Mouse (Mus musculus) forebrain, embryonic 13.5 days (tissue): Measurements from ENCODE around the gene Gm10024. TPM values are rescaled to one million over a fixed set of nuclear protein-coding genes. Genes with fewer than 3 reads are reported as not detected.
A peak's percentile ranks its signal among the peaks of the same experiment; 100 is the strongest.
"Not testable (repeated sequence)": the region's sequence is repeated elsewhere in the genome, so short reads cannot be mapped to it uniquely, and the experiment has no call there.

Source experiments
- ATAC-seq: fragments of 200-750 bp; cut with Nextera tagmentation; 2 replicates; pipeline ENCODE4 v1.8.0; 2017
- H3K27ac ChIP-seq: fragments of 300-500 bp; sonication (generic); 2 replicates; pipeline ENCODE4 v1.5.1; 2015; ENCODE audit warnings: inconsistent platforms, mild to moderate bottlenecking, moderate library complexity
- H3K27me3 ChIP-seq: fragments of 300-500 bp; sonication (generic); 2 replicates; pipeline ENCODE4 v1.6.1; 2015; ENCODE audit warnings: mild to moderate bottlenecking, inconsistent platforms
- H3K36me3 ChIP-seq: fragments of 300-500 bp; sonication (generic); 2 replicates; pipeline ENCODE4 v1.6.1; 2015; ENCODE audit warnings: mild to moderate bottlenecking, inconsistent platforms; ENCODE audit not compliant: poor library complexity, severe bottlenecking
- H3K4me1 ChIP-seq: fragments of 300-500 bp; sonication (generic); 2 replicates; pipeline ENCODE4 v1.6.1; 2015; ENCODE audit warnings: inconsistent platforms
- H3K4me2 ChIP-seq: fragments of 300-500 bp; sonication (generic); 2 replicates; pipeline ENCODE4 v1.6.1; 2015; ENCODE audit warnings: inconsistent platforms, mild to moderate bottlenecking, moderate library complexity
- H3K4me3 ChIP-seq: fragments of 300-500 bp; sonication (generic); 2 replicates; pipeline ENCODE4 v1.5.1; 2015; ENCODE audit warnings: mild to moderate bottlenecking, inconsistent platforms
- H3K9ac ChIP-seq: fragments of 300-500 bp; sonication (generic); 2 replicates; pipeline ENCODE4 v1.6.1; 2015; ENCODE audit warnings: mild to moderate bottlenecking, inconsistent platforms
- H3K9me3 ChIP-seq: fragments of 300-500 bp; sonication (generic); replicated peaks from 2 replicates; pipeline ENCODE4 v1.6.1; 2016; ENCODE audit warnings: inconsistent platforms
- WGBS: fragments of 180-500 bp; shearing (Covaris S2); methylation state at CpG from one replicate; pipeline ENCODE4 v1.1.7; 2015; 5-methylcytosine and 5-hydroxymethylcytosine counted together
- polyA plus RNA-seq: library from polyadenylated mRNA; unstranded; fragments of >200 nt; fragmentation: Nextera tagmentation; extraction: Ambion mirVana; gene quantifications from 2 replicates; pipeline ENCODE4 v1.2.1, GENCODE M21; 2015

The Gm10024 gene
- not detected in 2 replicates for polyA plus RNA-seq

- not testable (repeated sequence) for H3K4me1 ChIP-seq, H3K9ac ChIP-seq, H3K4me2 ChIP-seq, H3K27me3 ChIP-seq, ATAC-seq, H3K27ac ChIP-seq, H3K4me3 ChIP-seq, H3K36me3 ChIP-seq
- H3K9me3 ChIP-seq: peaks cover 11% of the 10 kb centered on the region
These were observed at the start of gene Gm10024 for GRCm38 (mm10) chr10:77711157-77711556. Gm10024 (plus strand) TSS chr10:77711457.

DNA sequence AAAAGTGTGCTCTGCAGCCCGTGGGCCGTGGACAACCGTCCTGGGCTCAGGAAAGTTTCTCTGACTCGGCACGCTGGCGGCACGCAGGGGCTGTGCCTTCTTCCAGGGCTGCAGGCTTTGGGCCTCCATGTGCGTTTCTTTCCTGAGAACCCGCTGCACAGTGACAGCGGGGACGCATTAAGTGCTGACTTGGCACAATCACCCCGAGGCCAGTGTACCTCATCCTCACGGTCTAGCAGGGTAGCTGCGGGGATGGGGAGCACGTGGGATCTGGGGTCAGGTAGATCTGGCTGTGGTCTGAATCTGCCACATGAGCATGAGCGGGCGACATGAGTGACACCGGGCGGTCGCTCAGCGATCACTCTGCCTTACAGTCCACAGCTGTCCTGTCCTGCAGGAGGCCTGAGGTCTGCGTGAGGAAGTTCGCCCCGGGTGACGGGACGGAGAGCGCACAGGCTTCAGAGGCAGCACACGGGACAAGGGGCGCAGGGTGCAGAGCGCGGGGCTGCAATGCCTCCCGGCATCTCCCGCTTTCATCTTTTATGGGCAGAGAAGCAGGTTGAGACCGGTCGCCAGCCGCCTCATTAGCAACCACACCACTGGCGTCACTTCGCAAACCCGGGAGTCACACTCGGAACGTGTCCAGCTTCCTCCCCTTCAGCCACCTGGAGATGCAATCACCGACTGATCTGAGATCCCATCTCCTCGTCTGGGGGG lies 47.1 kb upstream of the Gm10024 start:
- 64% methylated on average over 43 of the region's 43 CpGs for WGBS

GRCm38 (mm10) chr10:77666342-77666741 lies 44.9 kb upstream of the Gm10024 start:
- ATAC-seq: no peak
- Histone ChIP-seq H3K4me2 (no peak overlapping the region), H3K36me3 (no peaks in the 10 kb centered on the region), H3K27ac (no peak overlapping the region), H3K27me3 (no peaks in the 10 kb centered on the region), H3K9me3 (no peaks in the 10 kb centered on the region), H3K4me1 (no peaks in the 10 kb centered on the region), H3K9ac (no peak overlapping the region), H3K4me3 (no peak overlapping the region)
- WGBS: 85% methylated on average over 8 of the region's 8 CpGs

More for the DNA sequence above, 47.1 kb upstream of the Gm10024 start:
- no peak overlapping the region for H3K4me3 ChIP-seq
- no peak for ATAC-seq
- no peak overlapping the region; the same call in 1 of the 2 replicates for H3K4me2 ChIP-seq
- H3K27ac ChIP-seq: no peak overlapping the region
- H3K9ac ChIP-seq: no peak overlapping the region
- H3K9me3 ChIP-seq: no peaks in the 10 kb centered on the region
- H3K4me1 ChIP-seq: no peaks in the 10 kb centered on the region
- no peaks in the 10 kb centered on the region for H3K27me3 ChIP-seq
- H3K36me3 ChIP-seq: no peaks in the 10 kb centered on the region

- no peaks in the 10 kb centered on the region for H3K9me3 ChIP-seq
- no peak overlapping the region for H3K4me3 ChIP-seq
- H3K9ac ChIP-seq: no peak overlapping the region
- no peaks in the 10 kb centered on the region for H3K4me1 ChIP-seq
- H3K4me2 ChIP-seq: no peak overlapping the region
- WGBS: 88% methylated on average over 4 of the region's 4 CpGs
- H3K36me3 ChIP-seq: no peaks in the 10 kb centered on the region
- H3K27me3 ChIP-seq: no peaks in the 10 kb centered on the region
- H3K27ac ChIP-seq: no peak overlapping the region
- ATAC-seq: no peak
These were observed 43.9 kb upstream of the Gm10024 start for GRCm38 (mm10) chr10:77667402-77667801.

DNA sequence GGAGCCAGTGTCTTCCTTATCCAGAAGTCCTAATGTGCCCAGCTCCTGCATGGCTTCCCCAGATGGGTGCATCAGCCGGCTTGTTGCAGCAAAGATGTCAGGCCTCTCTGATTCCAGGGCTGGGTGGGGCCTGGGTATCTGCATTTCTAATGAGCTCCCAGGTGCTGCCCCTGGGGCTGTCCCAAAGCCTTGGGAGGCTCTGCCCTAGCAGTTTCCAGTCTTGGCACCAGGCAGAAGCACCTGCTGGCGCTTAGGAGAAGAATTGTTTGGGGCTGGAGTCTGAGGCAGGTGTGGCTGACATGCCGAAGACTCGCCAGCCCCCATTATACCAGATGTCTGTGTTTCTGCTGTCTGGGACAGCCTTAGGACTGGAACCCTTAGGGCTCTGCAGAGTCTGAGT lies 40.5 kb upstream of the Gm10024 start:
- no peaks in the 10 kb centered on the region for H3K9me3 ChIP-seq
- H3K4me3 ChIP-seq: no peak overlapping the region
- H3K4me2 ChIP-seq: no peak overlapping the region
- ATAC-seq: no peak
- H3K4me1 ChIP-seq: no peaks in the 10 kb centered on the region
- H3K27me3 ChIP-seq: peaks cover under 1% of the 10 kb centered on the region; the same call in 1 of the 2 replicates
- H3K9ac ChIP-seq: no peak overlapping the region
- 89% methylated on average over 4 of the region's 4 CpGs for WGBS
- H3K27ac ChIP-seq: no peak overlapping the region
- no peaks in the 10 kb centered on the region for H3K36me3 ChIP-seq

DNA sequence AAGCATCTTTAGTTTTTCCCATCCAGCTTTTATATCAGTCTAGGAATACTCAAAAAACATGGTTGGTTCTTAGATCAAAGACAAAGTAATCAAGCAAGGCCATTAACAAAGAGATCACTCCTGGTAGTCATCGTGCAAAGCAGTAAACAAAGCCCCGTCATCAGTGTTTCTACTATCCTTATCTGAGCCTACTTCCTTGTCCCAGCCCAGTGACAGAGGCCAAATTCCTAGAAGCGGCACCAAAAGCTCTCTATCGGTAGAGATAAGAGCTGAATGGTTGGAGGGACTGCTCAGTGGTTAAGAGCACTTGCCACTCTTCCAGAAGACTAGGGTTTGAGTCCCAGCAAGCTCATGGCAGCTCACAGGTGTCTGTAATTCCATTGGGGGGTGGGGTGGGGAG lies 39.7 kb upstream of the Gm10024 start:
- Histone ChIP-seq H3K4me1 (no peaks in the 10 kb centered on the region), H3K27ac (no peak overlapping the region), H3K9me3 (no peaks in the 10 kb centered on the region), H3K27me3 (peaks cover 4% of the 10 kb centered on the region), H3K4me2 (no peak overlapping the region), H3K36me3 (no peaks in the 10 kb centered on the region), H3K9ac (no peak overlapping the region), H3K4me3 (no peak overlapping the region)
- WGBS: 88% methylated on average over 4 of the region's 4 CpGs
- no peak for ATAC-seq

DNA sequence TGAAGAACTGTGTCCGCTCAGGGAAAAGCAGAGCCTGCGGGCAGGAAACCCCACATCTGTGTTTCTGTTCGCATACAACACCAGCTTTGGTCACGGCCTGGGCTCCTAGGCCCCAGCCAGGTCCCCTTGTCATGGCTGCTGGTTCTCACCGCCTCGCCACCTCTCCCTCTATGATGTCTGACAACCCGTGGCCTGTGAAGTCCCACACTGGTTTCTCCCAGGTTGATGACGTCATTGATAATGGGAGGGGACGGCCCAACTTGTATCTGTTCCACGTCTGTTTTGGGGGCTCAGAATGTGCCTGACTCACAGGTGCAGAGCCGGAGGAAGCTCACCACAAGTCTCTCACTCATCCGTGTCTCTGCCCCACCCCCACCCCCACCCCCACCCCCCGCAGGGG lies 37.5 kb upstream of the Gm10024 start:
- Histone ChIP-seq H3K4me1 (peaks cover 13% of the 10 kb centered on the region), H3K9me3 (no peaks in the 10 kb centered on the region), H3K36me3 (no peaks in the 10 kb centered on the region), H3K9ac (no peak overlapping the region), H3K27ac (no peak overlapping the region), H3K4me3 (no peak overlapping the region), H3K27me3 (peaks cover 24% of the 10 kb centered on the region), H3K4me2 (no peak overlapping the region)
- WGBS: 61% methylated on average over 13 of the region's 13 CpGs
- ATAC-seq: no peak

- under 1% methylated on average over 35 of the region's 35 CpGs for WGBS
- H3K27ac ChIP-seq: peak overlapping the region; percentile 14; the same call in 1 of the 2 replicates
- ATAC-seq: peak; percentile 63; the same call in 1 of the 2 replicates
These were observed 33.7 kb upstream of the Gm10024 start for GRCm38 (mm10) chr10:77677562-77677961.

DNA sequence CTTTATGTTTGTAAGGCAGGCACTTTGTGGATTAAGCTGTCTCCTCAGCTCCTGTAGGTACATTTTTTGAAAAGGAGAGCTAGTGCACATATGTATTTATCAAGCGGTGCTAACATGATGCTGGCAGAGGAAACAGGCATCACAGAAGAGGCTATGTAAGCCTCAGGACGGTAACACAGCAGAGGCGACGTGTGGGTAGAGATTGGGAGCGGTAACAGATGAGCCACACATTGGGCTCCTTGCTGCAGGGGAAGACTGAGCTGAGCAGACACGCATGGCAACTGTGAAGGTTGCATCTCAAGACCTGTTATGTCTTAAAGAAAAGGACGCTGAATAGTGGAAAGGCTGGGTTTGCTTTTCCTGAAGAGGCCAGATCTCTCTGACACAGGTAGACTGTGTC lies 28.3 kb upstream of the Gm10024 start:
- no peaks in the 10 kb centered on the region for H3K9me3 ChIP-seq
- H3K27ac ChIP-seq: no peak overlapping the region
- H3K9ac ChIP-seq: no peak overlapping the region
- ATAC-seq: no peak
- no peak overlapping the region for H3K4me2 ChIP-seq
- H3K4me3 ChIP-seq: no peak overlapping the region
- 81% methylated on average over 7 of the region's 7 CpGs for WGBS
- H3K27me3 ChIP-seq: peaks cover 40% of the 10 kb centered on the region
- no peaks in the 10 kb centered on the region for H3K36me3 ChIP-seq
- H3K4me1 ChIP-seq: peaks cover 2% of the 10 kb centered on the region

More at GRCm38 (mm10) chr10:77677562-77677961, 33.7 kb upstream of the Gm10024 start:
- Histone ChIP-seq H3K4me2 (peak overlapping the region; percentile 74), H3K27me3 (peaks cover 28% of the 10 kb centered on the region), H3K9me3 (no peaks in the 10 kb centered on the region), H3K4me1 (peaks cover 13% of the 10 kb centered on the region), H3K4me3 (peak overlapping the region; percentile 37), H3K9ac (peak overlapping the region; percentile 34), H3K36me3 (no peaks in the 10 kb centered on the region)

DNA sequence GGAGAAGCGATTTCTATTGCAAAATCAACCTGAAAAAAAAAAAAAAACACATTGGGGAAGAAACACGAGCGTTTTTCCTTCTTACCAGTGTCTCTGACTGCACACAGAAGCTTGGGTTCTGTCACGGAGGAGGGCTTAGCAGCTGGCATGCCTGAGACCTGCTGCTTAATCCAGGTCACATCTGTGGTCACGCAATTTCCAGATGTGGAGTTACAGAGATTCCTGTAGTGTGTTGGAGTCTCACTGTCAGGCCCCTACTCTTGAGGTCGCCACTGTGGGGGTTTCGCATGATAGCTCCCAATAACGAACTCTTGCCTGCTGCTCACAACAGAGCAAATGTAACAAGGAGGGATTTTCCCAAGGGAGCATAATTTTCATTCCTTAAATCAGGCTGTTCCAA lies 27.1 kb upstream of the Gm10024 start:
- no peak for ATAC-seq
- Histone ChIP-seq H3K27ac (no peak overlapping the region), H3K4me3 (no peak overlapping the region), H3K4me2 (no peak overlapping the region), H3K4me1 (no peaks in the 10 kb centered on the region), H3K9ac (no peak overlapping the region), H3K27me3 (peaks cover 31% of the 10 kb centered on the region), H3K9me3 (no peaks in the 10 kb centered on the region), H3K36me3 (no peaks in the 10 kb centered on the region)
- 34% methylated on average over 8 of the region's 8 CpGs for WGBS

DNA sequence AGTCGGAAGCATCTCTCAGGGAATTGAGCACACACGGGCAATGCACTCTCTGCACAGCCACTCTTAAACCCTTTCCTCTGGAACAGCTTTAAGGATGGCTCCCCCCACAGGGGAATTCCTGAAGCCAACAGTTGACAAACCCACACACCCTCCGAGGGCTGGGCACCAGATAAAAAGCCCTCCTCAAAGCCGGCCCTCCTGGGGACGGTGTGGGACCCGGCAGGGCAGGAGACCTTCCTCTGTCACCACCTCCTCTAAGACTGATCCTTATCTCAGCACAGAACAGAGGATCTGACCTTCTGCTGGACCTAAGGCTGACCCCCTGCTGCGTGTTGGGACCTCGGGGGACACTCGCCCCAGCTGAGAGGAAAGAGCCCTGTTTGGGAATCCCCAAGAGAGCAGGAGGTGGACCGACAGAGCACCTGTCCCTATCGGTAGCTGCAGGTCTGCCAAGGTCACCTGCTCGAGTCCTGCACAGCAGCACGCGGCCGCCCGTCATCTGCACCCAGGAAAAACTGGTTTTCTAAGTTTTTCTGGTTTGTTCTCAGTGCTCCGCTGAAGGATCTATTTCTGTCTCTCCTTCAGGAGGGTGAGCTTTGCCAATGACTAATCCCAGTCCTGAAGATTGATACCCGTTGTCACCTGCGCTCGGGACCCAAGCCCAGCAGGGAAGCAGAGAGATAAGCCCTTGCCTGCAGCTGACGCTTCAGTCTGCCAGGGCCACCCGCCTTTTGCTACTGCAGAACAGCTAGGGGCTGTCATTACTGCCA lies 25.2 kb upstream of the Gm10024 start, which contains the start of gene Tspear:
Tspear (plus strand) TSS at position 675 of the 770 bp plus-strand sequence.
- no peak within 1 kb of the TSS for H3K27ac ChIP-seq
- H3K4me3 ChIP-seq: no peak within 1 kb of the TSS
- no peaks in the 10 kb centered on the region for H3K9me3 ChIP-seq
- 7% methylated on average over 22 of the region's 22 CpGs for WGBS
- H3K4me2 ChIP-seq: no peak within 1 kb of the TSS
- H3K36me3 ChIP-seq: no peaks in the 10 kb centered on the region
- H3K9ac ChIP-seq: no peak within 1 kb of the TSS
- peaks cover 4% of the 10 kb centered on the region; the same call in 1 of the 2 replicates for H3K4me1 ChIP-seq
- ATAC-seq: no peak
- peaks cover 30% of the 10 kb centered on the region for H3K27me3 ChIP-seq

GRCm38 (mm10) chr10:77687021-77687420 lies 24.2 kb upstream of the Gm10024 start:
- Histone ChIP-seq H3K36me3 (no peaks in the 10 kb centered on the region), H3K4me3 (no peak overlapping the region), H3K9me3 (no peaks in the 10 kb centered on the region), H3K9ac (no peak overlapping the region), H3K4me2 (no peak overlapping the region), H3K27ac (no peak overlapping the region), H3K4me1 (peaks cover 4% of the 10 kb centered on the region; the same call in 1 of the 2 replicates), H3K27me3 (peaks cover 30% of the 10 kb centered on the region)
- no peak for ATAC-seq
- WGBS: 27% methylated on average over 10 of the region's 10 CpGs
